Comparison of ENCODE assay signal across 33 mouse cellular contexts in genomic region chr11:121122024-121122670, GRCm38 (mm10). TPM values are rescaled to one million over a fixed set of nuclear protein-coding genes. Genes with fewer than 3 reads are reported as not detected.
A peak's percentile ranks its signal among the peaks of the same experiment; 100 is the strongest.
DNase-seq lines count a peak whose midpoint lies in the region; ATAC-seq and TF ChIP-seq lines count a peak whose summit lies in the region.
"Had no signal": no experiment of that assay in that cellular context is flagged by ENCODE, and none has a peak within 500 bp of the region (broad histone marks: within the 10 kb centered on the region; RNA-seq: fewer than 3 reads in every experiment).

No protein-coding gene starts in this region.

- intact Hi-C loops in heart, postnatal 10 days (cut with DNase I) = loop anchor here (5.0 kb wide), 1 partner anchor 45 kb away; no protein-coding TSS in a partner anchor

- no peak for TF ChIP-seq RAD21 in MEL (IDR thresholded peaks at IDR 0.05; ENCODE audit: low read depth, low read length)

- no peak for TF ChIP-seq POLR2A in MEL (IDR thresholded peaks at IDR 0.05; ENCODE audit: control insufficient read depth in 1 of 2, insufficient read depth in 1 of 2, low read depth in 1 of 2, low read length in 2 of 2, poor library complexity in 1 of 2)

- ATAC-seq in heart, embryonic 14.5 days (ENCODE audit: insufficient number of reproducible peaks, insufficient read depth, low FRiP score, low read depth) = no peak
- peak; percentile 77 for ATAC-seq in lung, embryonic 14.5 days (ENCODE audit: insufficient read depth)
- ATAC-seq: activated CD4-positive, CD25-positive, alpha-beta regulatory T cell, adult 4 months; intestine, postnatal 0 days had no signal

- H3K27ac ChIP-seq in heart, embryonic 14.5 days (replicated peaks in 1 of 2; ENCODE audit: control insufficient read depth in 1 of 2, insufficient read depth in 1 of 2, low read depth in 2 of 2, low read length in 2 of 2) = peak overlapping the region; percentile 65 to 80
- H3K27ac ChIP-seq in lung, embryonic 14.5 days (ENCODE audit: low read depth) = peak overlapping the region; percentile 78
- peak overlapping the region; percentile 55 for H3K27ac ChIP-seq in MEL (ENCODE audit: control insufficient read depth, low read depth, low read length)
- H3K27ac ChIP-seq: embryonic facial prominence, embryonic 13.5 days; forebrain, embryonic 12.5 days; hindbrain, embryonic 12.5 days; left cerebral cortex, adult 2 months; midbrain, embryonic 10.5 days had no signal

- no peaks in the 10 kb centered on the region for H3K9me3 ChIP-seq in heart, embryonic 14.5 days (ENCODE audit: control insufficient read depth, low read length)
- H3K9me3 ChIP-seq in lung, embryonic 14.5 days (ENCODE audit: low read depth, low read length) = no peaks in the 10 kb centered on the region
- no peaks in the 10 kb centered on the region for H3K9me3 ChIP-seq in MEL (replicated peaks; ENCODE audit: insufficient read depth, low read length)
- H3K9me3 ChIP-seq: embryonic facial prominence, embryonic 13.5 days; forebrain, embryonic 12.5 days; hindbrain, embryonic 12.5 days; midbrain, embryonic 10.5 days had no signal

- H3K27me3 ChIP-seq in heart, embryonic 14.5 days (ENCODE audit: control insufficient read depth, insufficient read depth, low read length) = no peaks in the 10 kb centered on the region
- no peaks in the 10 kb centered on the region for H3K27me3 ChIP-seq in lung, embryonic 14.5 days (ENCODE audit: insufficient read depth, low read length)
- no peaks in the 10 kb centered on the region for H3K27me3 ChIP-seq in MEL (ENCODE audit: control insufficient read depth in 1 of 2, insufficient read depth in 2 of 2, low read length in 2 of 2)
- H3K27me3 ChIP-seq: CH12.LX; embryonic facial prominence, embryonic 13.5 days; forebrain, embryonic 12.5 days; hindbrain, embryonic 12.5 days had no signal

- peak; percentile 89 to 94 for TF ChIP-seq EP300 in MEL (IDR thresholded peaks at IDR 0.05; ENCODE audit: low read depth in 1 of 2, low read length in 2 of 2)

- no peak overlapping the region for H3K9ac ChIP-seq in heart, embryonic 14.5 days (ENCODE audit: low read length)
- H3K9ac ChIP-seq in lung, embryonic 14.5 days = no peak overlapping the region
- no peak overlapping the region for H3K9ac ChIP-seq in MEL (ENCODE audit: control insufficient read depth, low read depth, low read length, poor library complexity, severe bottlenecking)
- H3K9ac ChIP-seq: embryonic facial prominence, embryonic 13.5 days; forebrain, embryonic 12.5 days; hindbrain, embryonic 12.5 days had no signal

- H3K4me2 ChIP-seq in heart, embryonic 14.5 days (ENCODE audit: low read length) = no peak overlapping the region
- no peak overlapping the region for H3K4me2 ChIP-seq in lung, embryonic 14.5 days
- H3K4me2 ChIP-seq: embryonic facial prominence, embryonic 13.5 days; forebrain, embryonic 12.5 days; hindbrain, embryonic 12.5 days had no signal

- H3K4me3 ChIP-seq in heart, embryonic 14.5 days (ENCODE audit: control insufficient read depth in 1 of 2, insufficient read depth in 1 of 2, low read depth in 1 of 2, low read length in 2 of 2) = no peak overlapping the region
- H3K4me3 ChIP-seq in lung, embryonic 14.5 days (ENCODE audit: low read depth, low read length) = no peak overlapping the region
- 0 out of 4 replicates have a peak overlapping the region, but pooled peaks of 1 of the 2 experiments have one; percentile 5 for H3K4me3 ChIP-seq in MEL (ENCODE audit: control insufficient read depth in 1 of 2, insufficient read depth in 1 of 2, low read depth in 2 of 2, low read length in 2 of 2)
- H3K4me3 ChIP-seq: embryonic facial prominence, embryonic 13.5 days; erythroblast, embryonic 14.5 days; forebrain, embryonic 12.5 days; hindbrain, embryonic 12.5 days; left cerebral cortex, adult 2 months; midbrain, embryonic 10.5 days had no signal

- no peaks in the 10 kb centered on the region for H3K36me3 ChIP-seq in heart, embryonic 14.5 days (ENCODE audit: control insufficient read depth, insufficient read depth, low read length)
- H3K36me3 ChIP-seq in lung, embryonic 14.5 days (ENCODE audit: insufficient read depth) = no peaks in the 10 kb centered on the region
- peaks cover 0 to 33% of the 10 kb centered on the region in 2 experiments; a peak in 2 of 4 replicates for H3K36me3 ChIP-seq in MEL (ENCODE audit: control insufficient read depth in 1 of 2, insufficient read depth in 2 of 2, low read length in 2 of 2)
- H3K36me3 ChIP-seq: embryonic facial prominence, embryonic 13.5 days; forebrain, embryonic 12.5 days; hindbrain, embryonic 12.5 days; midbrain, embryonic 10.5 days had no signal

- peaks cover 8% of the 10 kb centered on the region for H3K79me2 ChIP-seq in MEL (ENCODE audit: control insufficient read depth, insufficient read depth, low read length, poor library complexity)

- WGBS in heart, embryonic 14.5 days = 0% methylated on average over 2 of the region's 2 CpGs
- WGBS in lung, embryonic 14.5 days = 19% methylated on average over 2 of the region's 2 CpGs

- no peak for TF ChIP-seq CTCF in lung, embryonic 14.5 days (IDR thresholded peaks at IDR 0.05; ENCODE audit: low read depth)
- no peak for TF ChIP-seq CTCF in MEL (IDR thresholded peaks at IDR 0.05 in 2 of 3, conservative IDR thresholded peaks at IDR 0.05 in 1 of 3; ENCODE audit: control insufficient read depth in 1 of 3, insufficient read depth in 1 of 3, low read depth in 2 of 3, low read length in 3 of 3, poor library complexity in 1 of 3, severe bottlenecking in 1 of 3)

- peaks cover 7 to 21% of the 10 kb centered on the region in 2 experiments for H3K4me1 ChIP-seq in heart, embryonic 14.5 days (ENCODE audit: control insufficient read depth in 2 of 2, insufficient read depth in 2 of 2, low read length in 2 of 2)
- no peaks in the 10 kb centered on the region for H3K4me1 ChIP-seq in lung, embryonic 14.5 days (ENCODE audit: insufficient read depth)
- peaks cover 17 to 33% of the 10 kb centered on the region in 2 experiments for H3K4me1 ChIP-seq in MEL (ENCODE audit: control insufficient read depth in 1 of 2, insufficient read depth in 2 of 2, low read length in 2 of 2)
- H3K4me1 ChIP-seq: embryonic facial prominence, embryonic 13.5 days; hindbrain, embryonic 12.5 days had no signal

- no peak for DNase-seq in heart, postnatal 10 days
- DNase-seq in lung, embryonic 14.5 days = peak; percentile 79
- no peak for DNase-seq in lung, postnatal 14 days
- peak; percentile 69 for DNase-seq in MEL (ENCODE audit: low read depth, low spot score)
- peak; percentile 13 for DNase-seq in lung, postnatal 36 days
- no peak for DNase-seq in thymus, postnatal 25 days
- DNase-seq: adrenal gland, postnatal 10 days; B cell, adult 2 months; cerebellum, adult 2 months; cerebellum, postnatal 36 days; embryo, embryonic 11 days; gastrocnemius, postnatal 25 days; kidney, postnatal 4 days; layer of hippocampus, adult 9-11 months; thymus, postnatal 36 days had no signal

TF ChIP-seq in MEL, 35 proteins besides CTCF, POLR2A, EP300 and RAD21 (continues in another document):
- TF ChIP-seq SMC3 (IDR thresholded peaks at IDR 0.05; ENCODE audit: low read depth, low read length) (no peak), MAZ (IDR thresholded peaks at IDR 0.05; ENCODE audit: low read depth, low read length) (0 out of 2 replicates have a peak, but pooled peaks have one; percentile 54), NRF1 (IDR thresholded peaks at IDR 0.05; ENCODE audit: insufficient read depth, low read depth, low read length, poor library complexity, severe bottlenecking) (no peak), MAFK (IDR thresholded peaks at IDR 0.05; ENCODE audit: borderline replicate concordance, low read depth, low read length) (peak; percentile 76), GATA1 (IDR thresholded peaks at IDR 0.05; ENCODE audit: low read depth, low read length) (peak; percentile 98), SIN3A (IDR thresholded peaks at IDR 0.05; ENCODE audit: low read length) (peak; percentile 83), ZC3H11A (IDR thresholded peaks at IDR 0.05; ENCODE audit: low read depth, low read length) (no peak)

RNA-seq across cellular contexts. Expression of gene Tex19.2, which starts 3.7 kb away (rescaled TPM):
- polyA plus RNA-seq in heart, embryonic 14.5 days (2014; fragmentation: Nextera tagmentation; extraction: Ambion mirVana) = not detected in 2 replicates
- not detected for total RNA-seq in heart, postnatal 10 days (2021)
- not detected in 2 replicates for polyA plus RNA-seq in lung, embryonic 14.5 days (2014; fragmentation: Nextera tagmentation; extraction: Ambion mirVana)
- total RNA-seq in MEL (2012; rRNA removed) = 44.7 and 45.7 TPM in 2 replicates
- polyA plus RNA-seq in MEL (2012; ENCODE audit: insufficient read depth in 1 of 2, insufficient read length in 2 of 2, low read depth in 1 of 2, low replicate concordance in 2 of 2, missing spikeins in 1 of 2) = 10 to 100 TPM in 1 of 2 experiments, not detected in 1; 34.5 TPM
- total RNA-seq: adrenal gland, postnatal 10 days; gastrocnemius, postnatal 25 days; heart, adult 8-10 months; left cerebral cortex, adult 2 months; left cerebral cortex, postnatal 36 days; midbrain, postnatal 0 days had no signal
- polyA plus RNA-seq: activated CD4-positive, CD25-positive, alpha-beta regulatory T cell, adult 4 months; cerebellum, adult 2 months; embryonic facial prominence, embryonic 13.5 days; erythroblast, embryonic 14.5 days; forebrain, embryonic 12.5 days; hindbrain, embryonic 12.5 days; kidney, embryonic 14.5 days; midbrain, embryonic 10.5 days; midbrain, postnatal 0 days; neural tube, embryonic 14.5 days; spleen, adult 2 months had no signal

RNA-seq across cellular contexts. Expression of gene Tex19.1, which starts 23.8 kb away (rescaled TPM):
- not detected in 2 replicates for polyA plus RNA-seq in heart, embryonic 14.5 days (2014; fragmentation: Nextera tagmentation; extraction: Ambion mirVana)
- total RNA-seq in heart, postnatal 10 days (2021) = not detected
- polyA plus RNA-seq in lung, embryonic 14.5 days (2014; fragmentation: Nextera tagmentation; extraction: Ambion mirVana) = 0.11 TPM in 1 of 2 replicates, not detected in the other
- 0.19 and 0.62 TPM in 2 replicates for total RNA-seq in MEL (2012; rRNA removed)
- under 1 TPM in 1 of 2 experiments, not detected in 1; 0.10 TPM for polyA plus RNA-seq in MEL (2012; ENCODE audit: insufficient read depth in 1 of 2, insufficient read length in 2 of 2, low read depth in 1 of 2, low replicate concordance in 2 of 2, missing spikeins in 1 of 2)
- total RNA-seq: adrenal gland, postnatal 10 days; gastrocnemius, postnatal 25 days; heart, adult 8-10 months; left cerebral cortex, adult 2 months; left cerebral cortex, postnatal 36 days; midbrain, postnatal 0 days had no signal
- polyA plus RNA-seq: activated CD4-positive, CD25-positive, alpha-beta regulatory T cell, adult 4 months; erythroblast, embryonic 14.5 days; forebrain, embryonic 12.5 days; hindbrain, embryonic 12.5 days; intestine, postnatal 0 days; kidney, embryonic 14.5 days; liver, embryonic 16.5 days; midbrain, postnatal 0 days; neural tube, embryonic 14.5 days; spleen, adult 2 months had no signal

RNA-seq across cellular contexts. Expression of gene Uts2r, which starts 37.9 kb away (rescaled TPM):
- 0.15 TPM in 1 of 2 replicates, not detected in the other for polyA plus RNA-seq in heart, embryonic 14.5 days (2014; fragmentation: Nextera tagmentation; extraction: Ambion mirVana)
- under 1 TPM; 0.24 to 0.35 TPM for total RNA-seq in heart, postnatal 10 days (2021)
- polyA plus RNA-seq in lung, embryonic 14.5 days (2014; fragmentation: Nextera tagmentation; extraction: Ambion mirVana) = not detected in 2 replicates
- not detected in 2 replicates for total RNA-seq in MEL (2012; rRNA removed)
- polyA plus RNA-seq in MEL (2012; ENCODE audit: insufficient read depth in 1 of 2, insufficient read length in 2 of 2, low read depth in 1 of 2, low replicate concordance in 2 of 2, missing spikeins in 1 of 2) = not detected
- total RNA-seq: CH12.LX; left cerebral cortex, postnatal 36 days had no signal
- polyA plus RNA-seq: activated CD4-positive, CD25-positive, alpha-beta regulatory T cell, adult 4 months; embryonic facial prominence, embryonic 13.5 days; forebrain, embryonic 12.5 days; intestine, postnatal 0 days; kidney, embryonic 14.5 days; liver, embryonic 16.5 days; spleen, adult 2 months had no signal

RNA-seq across cellular contexts. Expression of gene Sectm1a, which starts 41.1 kb away (rescaled TPM):
- polyA plus RNA-seq in heart, embryonic 14.5 days (2014; fragmentation: Nextera tagmentation; extraction: Ambion mirVana) = not detected in 2 replicates
- not detected for total RNA-seq in heart, postnatal 10 days (2021)
- polyA plus RNA-seq in lung, embryonic 14.5 days (2014; fragmentation: Nextera tagmentation; extraction: Ambion mirVana) = 0.30 TPM in 1 of 2 replicates, not detected in the other
- 19.8 and 22.0 TPM in 2 replicates for total RNA-seq in MEL (2012; rRNA removed)
- 10 to 100 TPM in 1 of 2 experiments, not detected in 1; 22.3 TPM for polyA plus RNA-seq in MEL (2012; ENCODE audit: insufficient read depth in 1 of 2, insufficient read length in 2 of 2, low read depth in 1 of 2, low replicate concordance in 2 of 2, missing spikeins in 1 of 2)
- total RNA-seq: gastrocnemius, postnatal 25 days; heart, adult 8-10 months; left cerebral cortex, adult 2 months; left cerebral cortex, postnatal 36 days; midbrain, postnatal 0 days had no signal
- polyA plus RNA-seq: activated CD4-positive, CD25-positive, alpha-beta regulatory T cell, adult 4 months; cerebellum, adult 2 months; erythroblast, embryonic 14.5 days; forebrain, embryonic 12.5 days; hindbrain, embryonic 12.5 days; midbrain, embryonic 10.5 days; midbrain, postnatal 0 days; neural tube, embryonic 14.5 days had no signal

RNA-seq across cellular contexts. Expression of gene Sectm1b, which starts 58.8 kb away (rescaled TPM):
- polyA plus RNA-seq in heart, embryonic 14.5 days (2014; fragmentation: Nextera tagmentation; extraction: Ambion mirVana) = not detected in 2 replicates
- not detected for total RNA-seq in heart, postnatal 10 days (2021)
- polyA plus RNA-seq in lung, embryonic 14.5 days (2014; fragmentation: Nextera tagmentation; extraction: Ambion mirVana) = not detected in 2 replicates
- total RNA-seq in MEL (2012; rRNA removed) = not detected in 2 replicates
- polyA plus RNA-seq in MEL (2012; ENCODE audit: insufficient read depth in 1 of 2, insufficient read length in 2 of 2, low read depth in 1 of 2, low replicate concordance in 2 of 2, missing spikeins in 1 of 2) = under 1 TPM in 1 of 2 experiments, not detected in 1; 0.14 TPM
- total RNA-seq: adrenal gland, postnatal 10 days; CH12.LX; gastrocnemius, postnatal 25 days; heart, adult 8-10 months; left cerebral cortex, adult 2 months; left cerebral cortex, postnatal 36 days; midbrain, postnatal 0 days had no signal
- polyA plus RNA-seq: activated CD4-positive, CD25-positive, alpha-beta regulatory T cell, adult 4 months; cerebellum, adult 2 months; erythroblast, embryonic 14.5 days; forebrain, embryonic 12.5 days; hindbrain, embryonic 12.5 days; kidney, embryonic 14.5 days; limb, embryonic 14.5 days; midbrain, embryonic 10.5 days; midbrain, postnatal 0 days; neural tube, embryonic 14.5 days; spleen, adult 2 months had no signal

Comparison
In these comparisons a context has a peak if more than half of its experiments do, and no peak if none do; other contexts are left out.
1. DNase-seq: peak in lung, embryonic 14.5 days (single experiment), MEL (single experiment) and lung, postnatal 36 days (single experiment); none in heart, postnatal 10 days (0 of 2), lung, postnatal 14 days (single experiment) and thymus, postnatal 25 days (single experiment).
2. Peak in every context shown above with its lines, with median percentiles within 50 percentile points of each other: H3K27ac ChIP-seq.